Mouse (Mus musculus): ENCODE results near the gene 4930558K02Rik.
A peak's percentile ranks its signal among the peaks of the same experiment; 100 is the strongest.

The 4930558K02Rik gene

GRCm38 (mm10) chr1:161979536-161979935, at the start of gene 4930558K02Rik:
Gene 4930558K02Rik, minus strand, starts transcription at chr1:161979636.
- no peak for DNase-seq

- DNase-seq: no peak
Observed at GRCm38 (mm10) chr1:162023681-162024270, 44.3 kb upstream of the 4930558K02Rik start.

DNA sequence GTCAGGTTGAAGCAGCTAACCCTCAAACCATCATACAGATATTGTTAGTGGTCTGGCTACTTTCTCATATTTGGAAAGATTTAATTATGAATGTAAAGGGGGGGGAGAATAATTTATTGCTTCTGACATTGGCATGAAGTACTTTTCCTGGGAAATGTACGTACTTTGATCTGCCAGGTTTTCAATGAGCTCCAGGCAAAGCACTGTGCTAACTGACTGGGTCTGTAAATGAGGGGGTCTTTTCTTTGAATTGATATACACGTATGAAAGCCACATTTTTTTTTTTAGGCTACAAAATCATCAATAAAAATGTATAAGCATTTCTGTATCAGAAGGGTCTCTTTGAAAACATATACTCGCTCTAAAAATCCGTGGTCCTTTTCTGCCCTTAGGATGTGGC, 41.3 kb upstream of the 4930558K02Rik start:
- no peak for DNase-seq

DNA sequence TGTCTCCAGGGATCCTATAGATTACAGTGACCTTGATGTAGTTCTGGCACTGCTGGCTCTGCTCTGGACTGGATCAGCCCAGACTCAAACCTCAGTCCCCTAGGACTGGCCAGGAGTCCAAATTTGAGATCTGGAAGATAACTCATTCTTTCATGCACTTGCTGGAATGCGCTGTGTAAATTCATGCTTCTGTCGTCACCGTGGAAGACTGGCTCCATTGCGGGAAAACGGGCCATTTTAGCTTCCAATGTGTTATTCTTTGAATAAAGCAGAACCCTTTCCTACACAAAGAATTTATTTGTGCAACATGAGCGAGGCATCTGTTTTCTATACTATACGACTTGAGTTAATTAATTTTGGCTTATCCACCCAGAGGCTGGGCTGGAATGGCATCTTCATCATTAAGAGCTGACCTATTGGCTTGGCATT, 40.9 kb upstream of the 4930558K02Rik start:
- DNase-seq: no peak

- DNase-seq: no peak
Observed at GRCm38 (mm10) chr1:162018601-162018977, 39.2 kb upstream of the 4930558K02Rik start.

- DNase-seq: no peak
Observed at GRCm38 (mm10) chr1:162017975-162018600, 38.7 kb upstream of the 4930558K02Rik start.

DNA sequence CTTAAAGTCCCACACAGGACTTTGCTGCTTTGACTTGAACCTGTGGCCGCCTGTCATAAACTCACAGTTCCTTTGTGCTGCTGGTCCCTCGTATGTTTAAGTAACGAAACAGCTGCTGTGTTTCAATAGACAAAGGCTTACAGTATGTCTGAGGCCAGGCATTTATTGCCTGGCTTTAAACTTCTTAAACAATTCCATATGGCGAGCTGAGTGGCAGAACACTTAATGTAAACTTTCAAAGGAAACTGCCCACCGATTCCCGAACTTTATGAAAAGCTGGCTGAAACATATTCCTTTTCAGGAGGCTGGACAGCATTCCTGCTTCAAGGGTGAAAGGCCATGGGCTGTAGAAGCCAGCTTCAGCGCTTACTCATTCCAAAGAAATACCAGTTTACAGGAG, 37.5 kb upstream of the 4930558K02Rik start:
- no peak for DNase-seq

- no peak for DNase-seq
Observed at GRCm38 (mm10) chr1:162015247-162015862, 35.9 kb upstream of the 4930558K02Rik start.

DNA sequence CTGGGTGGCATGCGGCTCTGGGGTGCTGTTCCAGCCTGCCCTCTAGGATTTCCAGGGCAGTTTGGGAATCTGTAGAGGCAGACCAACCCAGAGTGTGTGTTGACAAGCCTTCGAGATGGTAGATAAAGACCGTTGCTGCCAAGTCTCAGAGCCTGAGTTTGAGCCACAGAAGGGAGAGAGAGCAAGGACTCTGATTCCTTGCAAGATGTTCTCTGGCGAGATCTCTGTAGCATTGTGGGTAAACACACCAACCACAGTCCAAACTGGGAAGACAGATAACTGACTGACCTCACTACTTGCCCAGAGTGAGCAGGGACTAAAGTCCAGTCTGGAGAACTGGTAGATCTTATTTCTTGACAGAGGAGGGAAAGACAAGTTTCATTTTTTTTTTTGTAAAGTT, 34.1 kb upstream of the 4930558K02Rik start:
- no peak for DNase-seq

DNA sequence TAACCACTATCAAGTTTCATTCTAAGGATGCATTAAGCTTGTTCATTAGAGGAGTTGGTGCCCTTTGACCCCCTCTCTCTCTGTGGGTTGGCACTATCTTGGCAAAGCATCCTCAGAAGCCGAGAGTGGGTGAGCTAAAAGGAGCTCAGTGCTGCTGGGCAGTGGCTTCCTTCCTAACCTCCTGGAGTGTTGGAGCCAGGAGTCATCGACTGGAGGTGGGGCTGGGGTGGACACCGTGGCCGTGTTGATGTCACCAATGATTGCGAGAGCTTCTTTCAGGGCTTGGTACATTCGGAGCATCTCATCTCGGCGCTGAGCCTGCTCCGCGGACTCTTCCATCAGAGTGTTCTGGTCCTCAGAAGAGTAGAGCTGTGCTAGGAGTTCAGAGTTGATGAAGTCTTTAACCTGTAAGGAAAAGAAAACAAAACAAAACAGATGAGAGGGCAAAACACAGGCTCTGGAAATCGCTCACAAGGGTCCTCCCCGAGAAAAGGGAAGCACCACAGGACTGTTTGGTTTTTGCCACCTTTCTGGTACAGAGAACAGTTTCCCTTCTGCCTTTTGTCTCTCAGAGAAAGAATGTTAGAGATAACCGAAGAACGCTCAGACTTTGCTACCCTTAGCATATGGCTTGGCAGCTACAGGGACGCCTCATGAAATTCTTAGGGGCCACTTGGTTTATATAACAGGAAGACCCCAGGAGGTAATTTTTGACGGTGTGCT, 32.2 kb upstream of the 4930558K02Rik start:
- DNase-seq: no peak

DNA sequence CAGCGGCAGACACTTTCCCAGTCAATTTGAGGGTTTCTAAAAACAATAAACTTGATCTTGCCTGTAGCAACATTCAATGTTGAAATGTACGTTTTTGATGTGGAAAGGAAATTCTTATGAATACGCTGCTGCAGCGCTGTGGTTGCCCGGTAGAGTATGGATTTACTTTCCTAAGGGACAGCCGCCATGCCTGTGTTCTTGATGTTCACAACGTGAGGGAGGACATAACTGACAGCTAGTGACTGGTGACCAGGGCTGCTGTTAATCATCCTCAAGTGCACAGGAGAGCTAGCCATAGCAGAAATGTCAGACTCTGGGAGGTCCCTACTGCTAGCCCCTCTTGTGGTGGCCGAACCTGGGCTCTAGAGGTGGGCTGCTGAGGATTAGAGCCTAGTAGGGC, 29.6 kb upstream of the 4930558K02Rik start:
- no peak for DNase-seq

GRCm38 (mm10) chr1:162008631-162009067, 29.2 kb upstream of the 4930558K02Rik start:
- DNase-seq: no peak

- no peak for DNase-seq
Observed at GRCm38 (mm10) chr1:162008208-162008607, 28.8 kb upstream of the 4930558K02Rik start.

- DNase-seq: no peak
Observed at GRCm38 (mm10) chr1:162006109-162006508, 26.7 kb upstream of the 4930558K02Rik start.

- DNase-seq: peak; percentile 10 to 16
Observed at GRCm38 (mm10) chr1:162004821-162005770, 25.7 kb upstream of the 4930558K02Rik start.

DNA sequence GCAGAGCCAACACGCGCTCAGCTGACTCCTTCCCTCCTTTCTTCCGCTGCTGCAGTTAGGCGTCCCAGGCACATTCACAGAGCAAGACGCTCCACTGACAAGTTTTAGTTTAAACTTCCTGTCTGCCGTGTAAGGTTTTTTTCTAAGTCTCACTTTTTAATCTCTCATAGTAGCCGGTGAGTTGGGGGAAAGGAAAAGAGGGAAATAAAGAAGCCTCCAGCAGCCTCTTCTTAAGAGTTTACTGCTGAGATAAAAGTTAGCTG, 25.0 kb upstream of the 4930558K02Rik start:
- no peak for DNase-seq

DNA sequence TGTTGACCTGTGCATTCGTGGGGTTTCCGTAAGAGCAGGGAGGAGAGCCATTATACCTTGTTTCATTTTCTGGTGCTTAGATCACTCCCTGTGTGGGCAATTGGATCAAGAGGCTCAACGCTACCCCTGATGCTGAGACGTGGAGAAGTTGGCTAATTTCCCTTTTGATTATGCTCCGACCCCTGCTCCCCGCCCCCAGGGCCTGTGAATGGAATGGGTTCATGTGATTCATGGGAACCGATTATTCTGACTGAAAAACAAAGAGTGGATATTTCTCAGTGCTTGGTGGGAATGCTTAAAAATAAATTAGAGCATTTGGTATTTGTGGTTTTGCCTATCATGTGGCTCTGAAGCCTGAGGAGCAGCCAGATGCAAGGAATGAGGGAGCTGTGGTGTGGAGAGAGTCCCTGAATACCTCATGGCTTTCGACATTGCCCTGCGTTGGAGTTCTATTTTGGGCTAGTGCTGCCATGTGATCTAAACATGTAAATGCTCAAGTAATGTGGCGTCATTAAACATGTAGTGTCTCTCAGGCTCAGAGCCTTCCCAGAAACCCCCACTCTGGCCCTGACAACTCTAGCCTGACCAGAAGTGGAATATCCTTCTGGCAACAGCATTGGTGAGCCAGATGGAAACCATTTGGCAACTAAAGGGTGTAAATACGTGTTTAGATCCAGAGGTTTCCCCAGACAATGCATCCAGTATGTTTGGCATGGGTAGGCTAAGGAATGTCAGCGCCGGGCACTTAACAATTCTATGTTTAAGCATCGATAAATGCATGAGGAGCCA, 24.5 kb upstream of the 4930558K02Rik start:
- DNase-seq: no peak

- DNase-seq: peak in 1 of 2 experiments; percentile 12
Observed at GRCm38 (mm10) chr1:162001328-162001727, 21.9 kb upstream of the 4930558K02Rik start.

DNA sequence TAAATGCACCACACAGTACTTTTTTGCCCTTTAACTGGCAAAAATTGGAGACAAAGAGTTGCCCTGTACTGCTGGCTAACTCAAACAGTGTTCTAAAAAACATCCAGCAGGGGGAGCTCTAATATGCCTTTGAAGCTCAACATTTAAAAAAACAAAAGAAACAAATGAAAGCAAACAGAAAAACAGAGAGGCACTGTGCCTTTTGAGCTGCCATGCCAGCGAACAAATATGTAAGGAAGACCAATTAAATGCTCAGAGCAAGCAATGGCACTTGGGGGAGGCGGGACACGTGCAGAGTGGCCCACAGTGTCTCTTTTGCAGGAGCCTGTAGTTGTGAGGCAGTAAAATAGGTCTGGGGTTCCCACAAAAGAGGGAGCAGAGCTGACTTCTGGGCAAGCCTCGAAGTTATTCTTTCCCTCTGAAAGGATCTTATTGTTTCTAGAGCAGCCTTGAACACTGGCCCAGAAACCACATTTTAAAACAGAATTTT, 20.5 kb upstream of the 4930558K02Rik start:
- DNase-seq: peak; percentile 60 to 70

GRCm38 (mm10) chr1:161999338-161999737, 19.9 kb upstream of the 4930558K02Rik start:
- no peak for DNase-seq

DNA sequence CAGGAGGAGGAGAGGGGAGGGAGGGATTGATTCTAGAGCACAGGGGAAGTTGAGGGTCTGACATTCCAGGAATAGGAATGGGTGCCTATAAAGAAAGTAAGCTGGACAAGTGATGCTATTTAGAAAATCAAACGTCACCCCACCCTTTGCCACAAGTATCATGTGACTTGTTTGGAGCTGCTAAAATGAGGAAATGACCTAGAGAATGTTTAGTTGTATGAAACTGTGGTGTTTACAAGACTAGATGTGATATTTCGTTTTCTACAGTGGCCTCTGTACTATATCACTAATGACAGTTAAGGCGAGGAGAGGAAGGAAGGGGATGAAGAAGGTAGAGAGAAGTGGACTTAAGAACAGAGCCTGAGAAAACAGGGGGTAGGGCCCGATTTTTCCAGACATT, 19.3 kb upstream of the 4930558K02Rik start:
- DNase-seq: no peak

- no peak for DNase-seq
Observed at GRCm38 (mm10) chr1:161992389-161992788, 13.0 kb upstream of the 4930558K02Rik start.
